Mouse (Mus musculus) frontal cortex, postnatal 10 days (tissue): ENCODE results near the gene Ivl.

Source experiments
- DNase-seq, 2 experiments: peaks; one replicate each; pipeline ENCODE4 v3.0.0; 2022; ENCODE audit warnings: low spot score in 2 of 2, mixed read lengths in 1 of 2

Ivl gene

GRCm38 (mm10) chr3:92573449-92574041, at the start of gene Ivl:
Ivl (minus strand) TSS chr3:92573735.
- no peak for DNase-seq

GRCm38 (mm10) chr3:92621560-92621959, 48.0 kb upstream of the Ivl start, which contains the start of gene Lce6a:
Lce6a (minus strand) TSS chr3:92621660.
- no peak for DNase-seq

GRCm38 (mm10) chr3:92609804-92610203, 36.3 kb upstream of the Ivl start:
- DNase-seq = no peak

GRCm38 (mm10) chr3:92607392-92607791, 33.9 kb upstream of the Ivl start, which contains the start of gene 2210017I01Rik:
2210017I01Rik (minus strand) TSS chr3:92607492.
- DNase-seq = no peak

- DNase-seq = no peak
Measured at GRCm38 (mm10) chr3:92602169-92602568, 28.6 kb upstream of the Ivl start.

- DNase-seq = no peak
Measured at GRCm38 (mm10) chr3:92600456-92600855, 26.9 kb upstream of the Ivl start.

- no peak for DNase-seq
Measured at GRCm38 (mm10) chr3:92599973-92600372, 26.4 kb upstream of the Ivl start.

GRCm38 (mm10) chr3:92598429-92598828, 24.9 kb upstream of the Ivl start:
- DNase-seq = no peak

GRCm38 (mm10) chr3:92588858-92589257, 15.3 kb upstream of the Ivl start, which contains the start of gene Smcp:
Smcp (minus strand) TSS chr3:92588997.
- DNase-seq = no peak

- DNase-seq = no peak
Measured at GRCm38 (mm10) chr3:92587190-92587589, 13.7 kb upstream of the Ivl start.

- DNase-seq = no peak
Measured at GRCm38 (mm10) chr3:92585055-92585454, 11.5 kb upstream of the Ivl start.

GRCm38 (mm10) chr3:92583164-92583826, 9.8 kb upstream of the Ivl start:
- no peak for DNase-seq

GRCm38 (mm10) chr3:92579508-92579907, 6.0 kb upstream of the Ivl start:
- no peak for DNase-seq

- DNase-seq = no peak
Measured at GRCm38 (mm10) chr3:92578652-92579413, 5.3 kb upstream of the Ivl start.

- DNase-seq = no peak
Measured at GRCm38 (mm10) chr3:92572514-92573155, 900 bp downstream of the Ivl start.

- no peak for DNase-seq
Measured at GRCm38 (mm10) chr3:92568752-92569151, 4.8 kb downstream of the Ivl start.

GRCm38 (mm10) chr3:92565418-92565817, 8.1 kb downstream of the Ivl start:
- DNase-seq = no peak

- DNase-seq = no peak
Measured at GRCm38 (mm10) chr3:92534411-92534810, 39.1 kb downstream of the Ivl start, which contains the start of gene 2310046K23Rik. 2310046K23Rik (minus strand) TSS chr3:92534511.
